Mouse (Mus musculus) liver, adult 2 months (tissue): ENCODE measurements around the gene Slk. TPM values are rescaled to one million over a fixed set of nuclear protein-coding genes. Genes with fewer than 3 reads are reported as not detected.

Experiments
- DNase-seq: peaks from one replicate; pipeline ENCODE4 v3.0.0-alpha.2; 2011; ENCODE audit warnings: low read depth, low spot score; ENCODE audit errors: extremely low read depth
- H3K27ac ChIP-seq: fragments of 200-500 bp; replicated peaks from 2 replicates; pipeline ENCODE4 v1.5.1; 2012; ENCODE audit warnings: low read depth, mild to moderate bottlenecking, control low read depth, inconsistent platforms, low read length; ENCODE audit not compliant: insufficient read depth
- H3K27me3 ChIP-seq: fragments of 200-500 bp; 2 replicates; pipeline ENCODE4 v1.6.1; 2012; ENCODE audit warnings: mild to moderate bottlenecking, moderate library complexity, low read length, inconsistent platforms; ENCODE audit not compliant: control insufficient read depth, insufficient read depth
- H3K36me3 ChIP-seq: fragments of 200-500 bp; 2 replicates; pipeline ENCODE4 v1.6.1; 2012; ENCODE audit warnings: low read length, inconsistent platforms; ENCODE audit not compliant: control insufficient read depth, insufficient read depth
- H3K4me1 ChIP-seq: fragments of 200-500 bp; 2 replicates; pipeline ENCODE4 v1.6.1; 2011; ENCODE audit warnings: low read length; ENCODE audit not compliant: control insufficient read depth, insufficient read depth
- H3K4me3 ChIP-seq: fragments of 200-500 bp; 2 replicates; pipeline ENCODE4 v1.5.1; 2011; ENCODE audit warnings: low read depth, mild to moderate bottlenecking, control low read depth, low read length, moderate library complexity; ENCODE audit not compliant: insufficient read depth
- H3K79me2 ChIP-seq: fragments of 200-500 bp; 2 replicates; pipeline ENCODE4 v1.6.1; 2012; ENCODE audit warnings: inconsistent platforms, mild to moderate bottlenecking, low read length, moderate library complexity; ENCODE audit not compliant: control insufficient read depth, insufficient read depth
- H3K9ac ChIP-seq: fragments of 200-500 bp; 2 replicates; pipeline ENCODE4 v1.6.1; 2012; ENCODE audit warnings: low read depth, mild to moderate bottlenecking, control low read depth, inconsistent platforms, low read length
- CTCF ChIP-seq: fragments of 200-500 bp; IDR thresholded peaks from 2 replicates; pipeline ENCODE4 v1.5.1; 2011; ENCODE audit warnings: low read depth, low read length, control low read depth
- POLR2A ChIP-seq: fragments of 200-500 bp; IDR thresholded peaks from 2 replicates; pipeline ENCODE4 v1.6.1; 2011; ENCODE audit warnings: low read length, control low read depth; ENCODE audit not compliant: insufficient read depth; ENCODE audit errors: extremely low read depth
- WGBS: fragments of 180-500 bp; shearing (Covaris S2); methylation state at CpG from one replicate; pipeline ENCODE4 v1.1.7; 2018; 5-methylcytosine and 5-hydroxymethylcytosine counted together
- polyA plus RNA-seq: library from polyadenylated mRNA; depleted of rRNA; stranded (reverse); fragments of >200 nt; gene quantifications from 2 replicates; pipeline ENCODE4 v1.2.3, GENCODE M21; 2012
- total RNA-seq: library from RNA; depleted of rRNA; stranded (reverse); fragments of >200 nt; gene quantifications from 2 replicates; pipeline ENCODE4 v1.2.3, GENCODE M21; 2014

Gene Slk
- total and polyA plus RNA-seq, 2 experiments = 5.3 to 27.3 TPM

DNA sequence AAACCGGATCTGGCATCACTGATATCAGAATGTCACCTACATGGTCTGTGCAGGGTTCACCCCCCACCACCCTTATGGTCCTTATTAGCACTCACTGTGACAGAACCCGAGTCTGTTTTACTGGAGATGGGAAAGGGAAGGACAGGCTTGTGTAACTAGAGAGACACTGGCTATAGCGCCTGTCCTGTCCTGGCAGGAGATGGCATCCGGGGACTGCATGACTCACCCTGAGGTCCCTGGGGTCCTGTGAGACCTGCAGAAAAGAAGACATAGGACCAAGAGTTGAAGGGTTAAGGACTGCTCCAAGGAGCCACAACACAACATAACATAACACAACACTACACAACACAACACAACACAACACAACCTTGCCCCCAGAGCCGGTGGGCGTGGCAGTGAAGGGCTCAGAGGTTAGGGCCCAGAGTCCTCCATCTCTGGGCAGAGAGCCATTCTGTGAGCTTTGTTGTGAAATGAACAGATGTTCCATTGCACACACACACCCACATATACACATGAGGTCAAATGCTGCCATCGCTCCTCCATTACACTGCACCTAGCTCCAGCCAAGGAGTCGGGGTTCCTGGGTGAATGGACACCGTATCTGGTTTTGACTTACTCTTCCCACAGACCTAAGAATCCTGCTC is 80.4 kb downstream of the Slk start:
- Histone ChIP-seq H3K27ac (no peak overlapping the region), H3K4me1 (no peaks in the 10 kb centered on the region), H3K36me3 (no peaks in the 10 kb centered on the region), H3K79me2 (no peaks in the 10 kb centered on the region), H3K27me3 (no peaks in the 10 kb centered on the region), H3K4me3 (no peak overlapping the region), H3K9ac (no peak overlapping the region)
- DNase-seq = peak; percentile 5
- no peak for TF ChIP-seq POLR2A
- no peak for TF ChIP-seq CTCF
- WGBS = 55% methylated on average over 9 of the region's 9 CpGs

DNA sequence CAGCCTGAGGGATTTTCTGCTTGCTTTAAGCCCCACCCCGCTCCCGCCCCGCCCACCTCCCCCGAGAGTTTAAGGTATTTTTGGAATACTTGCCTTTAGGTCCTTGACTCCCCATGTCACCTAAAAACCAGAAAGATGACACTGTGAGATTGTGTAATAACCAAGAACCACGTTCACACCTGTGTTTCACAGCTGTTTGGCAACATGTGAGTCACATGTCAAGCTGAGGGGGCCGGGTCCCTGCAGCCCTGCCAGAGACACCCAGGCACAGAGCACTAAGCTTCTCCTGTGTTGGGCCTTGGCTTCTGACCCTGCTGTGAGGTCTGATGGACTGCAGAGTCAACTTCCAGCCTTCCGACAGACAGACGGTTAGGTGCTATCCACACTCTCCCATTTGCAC is 88.1 kb downstream of the Slk start:
- 50% methylated on average over 8 of the region's 8 CpGs for WGBS
- no peak for TF ChIP-seq CTCF
- no peak for TF ChIP-seq POLR2A
- DNase-seq = no peak
- Histone ChIP-seq H3K27me3 (no peaks in the 10 kb centered on the region), H3K4me1 (no peaks in the 10 kb centered on the region), H3K9ac (no peak overlapping the region), H3K4me3 (no peak overlapping the region), H3K27ac (no peak overlapping the region), H3K79me2 (no peaks in the 10 kb centered on the region), H3K36me3 (no peaks in the 10 kb centered on the region)

DNA sequence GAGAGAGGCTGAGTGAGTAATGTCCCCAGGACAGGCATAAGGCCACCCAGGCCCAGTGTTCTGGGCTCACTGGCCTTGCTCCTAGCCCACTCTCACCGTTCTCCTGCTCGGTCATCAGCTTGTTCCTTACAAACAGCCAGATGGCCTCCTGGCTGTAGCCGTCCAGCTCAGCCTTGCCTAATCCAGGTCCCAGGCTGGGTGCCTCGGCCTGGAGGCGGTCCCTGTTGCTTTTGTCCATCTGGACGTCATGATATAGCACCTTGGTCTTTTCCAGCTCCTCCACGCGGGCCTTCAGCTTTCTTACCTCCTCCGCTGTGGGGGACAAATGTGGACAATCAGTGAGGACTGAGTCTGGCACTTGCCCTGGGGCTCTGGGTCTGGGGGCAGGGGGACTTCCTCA is 88.9 kb downstream of the Slk start:
- TF ChIP-seq CTCF (no peak), POLR2A (no peak)
- H3K27ac ChIP-seq = no peak overlapping the region
- H3K4me1 ChIP-seq = no peaks in the 10 kb centered on the region
- H3K79me2 ChIP-seq = no peaks in the 10 kb centered on the region
- no peak overlapping the region for H3K9ac ChIP-seq
- 86% methylated on average over 9 of the region's 9 CpGs for WGBS
- H3K4me3 ChIP-seq = no peak overlapping the region
- no peaks in the 10 kb centered on the region for H3K36me3 ChIP-seq
- DNase-seq = no peak
- no peaks in the 10 kb centered on the region for H3K27me3 ChIP-seq

DNA sequence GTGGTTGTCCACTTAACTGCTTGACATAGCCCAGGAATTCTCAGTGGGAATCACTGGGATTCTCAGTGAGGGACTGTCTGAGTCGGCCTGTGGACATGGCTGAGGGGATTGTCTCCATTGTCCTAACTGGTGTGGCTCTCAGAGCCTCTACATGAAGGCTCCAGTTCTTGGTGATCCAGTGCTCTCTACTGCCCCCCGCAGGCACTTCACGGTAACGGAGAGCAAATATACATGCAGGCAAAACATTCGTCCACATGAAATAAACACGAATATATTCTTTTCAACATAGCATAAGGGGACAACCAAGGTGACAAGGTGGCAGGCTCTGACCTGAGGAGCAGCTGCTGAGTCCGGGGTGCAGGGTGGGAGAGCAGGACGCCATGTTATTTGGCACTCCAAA is 94.9 kb downstream of the Slk start:
- no peak overlapping the region for H3K9ac ChIP-seq
- H3K4me1 ChIP-seq = no peaks in the 10 kb centered on the region
- no peak overlapping the region for H3K4me3 ChIP-seq
- H3K36me3 ChIP-seq = no peaks in the 10 kb centered on the region
- DNase-seq = peak; percentile 10
- H3K27me3 ChIP-seq = no peaks in the 10 kb centered on the region
- WGBS = 47% methylated on average over 8 of the region's 8 CpGs
- no peaks in the 10 kb centered on the region for H3K79me2 ChIP-seq
- TF ChIP-seq POLR2A (no peak), CTCF (peak; percentile 70)
- H3K27ac ChIP-seq = no peak overlapping the region

DNA sequence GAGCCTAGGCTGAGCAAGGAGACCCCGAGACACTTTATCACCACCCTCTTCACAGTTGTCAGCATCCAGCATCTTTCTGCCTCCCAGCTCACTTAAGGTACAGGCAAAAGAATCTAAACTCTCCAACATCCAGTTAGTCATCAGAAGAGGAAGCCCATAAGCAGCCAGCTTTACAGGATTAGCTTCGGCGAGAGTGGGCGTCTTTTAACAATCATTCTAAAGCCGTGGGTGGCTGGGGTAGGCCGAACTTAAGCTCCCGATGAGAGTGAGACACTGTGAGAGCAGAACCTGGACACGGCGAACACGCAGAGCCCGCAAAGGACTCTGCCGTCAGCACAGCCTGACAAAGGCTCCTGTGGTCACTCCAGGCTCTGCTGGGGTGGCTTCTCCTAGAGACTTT is 99.2 kb downstream of the Slk start:
- Histone ChIP-seq H3K4me3 (no peak overlapping the region), H3K27me3 (no peaks in the 10 kb centered on the region), H3K9ac (no peak overlapping the region), H3K36me3 (no peaks in the 10 kb centered on the region), H3K27ac (no peak overlapping the region), H3K79me2 (no peaks in the 10 kb centered on the region), H3K4me1 (no peaks in the 10 kb centered on the region)
- no peak for DNase-seq
- WGBS = 86% methylated on average over 12 of the region's 12 CpGs
- TF ChIP-seq CTCF (no peak), POLR2A (no peak)

DNA sequence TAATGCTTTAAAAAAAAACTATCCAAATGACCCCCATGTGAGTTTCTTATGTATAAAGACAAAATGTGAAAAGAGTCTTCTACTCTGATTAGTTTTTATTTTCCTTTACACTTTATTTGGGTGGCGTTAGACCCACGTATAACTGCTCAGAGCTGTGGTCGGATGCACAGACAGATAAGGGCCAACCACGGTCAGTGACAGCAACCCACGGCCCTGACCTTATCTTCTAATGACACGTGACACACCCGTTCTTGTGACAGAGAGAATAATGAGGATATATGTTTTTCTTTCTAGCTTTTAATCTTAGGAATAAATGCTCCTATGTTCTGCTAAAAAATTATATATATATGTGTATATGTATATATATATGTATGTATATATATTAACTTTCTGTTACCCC is 110.1 kb downstream of the Slk start:
- DNase-seq = no peak
- Histone ChIP-seq H3K79me2 (no peaks in the 10 kb centered on the region), H3K9ac (no peak overlapping the region), H3K4me3 (no peak overlapping the region), H3K27me3 (no peaks in the 10 kb centered on the region), H3K27ac (no peak overlapping the region), H3K36me3 (no peaks in the 10 kb centered on the region), H3K4me1 (no peaks in the 10 kb centered on the region)
- no peak for TF ChIP-seq CTCF
- no peak for TF ChIP-seq POLR2A
- WGBS = 73% methylated on average over 7 of the region's 7 CpGs
